Mouse (Mus musculus) heart, postnatal 0 days (tissue): Measurements from ENCODE around the gene Cenpn.

ENCODE experiments used
- CTCF ChIP-seq: IDR thresholded peaks from 2 replicates; pipeline ENCODE4 v1.5.1; 2016; ENCODE audit warnings: antibody characterized with exemption, control low read depth, low read depth
- EP300 ChIP-seq: IDR thresholded peaks from 2 replicates; pipeline ENCODE4 v1.6.1; 2016; ENCODE audit warnings: antibody characterized with exemption, low read depth

GRCm38 (mm10) chr8:116969531-116969930, 48.0 kb downstream of the Cenpn start:
- TF ChIP-seq CTCF (no peak), EP300 (no peak)
